Mouse (Mus musculus): ENCODE measurements around the gene Jup.
"Not testable (repeated sequence)": the region's sequence is repeated elsewhere in the genome, so short reads cannot be mapped to it uniquely, and the experiment has no call there.

The Jup gene

DNA sequence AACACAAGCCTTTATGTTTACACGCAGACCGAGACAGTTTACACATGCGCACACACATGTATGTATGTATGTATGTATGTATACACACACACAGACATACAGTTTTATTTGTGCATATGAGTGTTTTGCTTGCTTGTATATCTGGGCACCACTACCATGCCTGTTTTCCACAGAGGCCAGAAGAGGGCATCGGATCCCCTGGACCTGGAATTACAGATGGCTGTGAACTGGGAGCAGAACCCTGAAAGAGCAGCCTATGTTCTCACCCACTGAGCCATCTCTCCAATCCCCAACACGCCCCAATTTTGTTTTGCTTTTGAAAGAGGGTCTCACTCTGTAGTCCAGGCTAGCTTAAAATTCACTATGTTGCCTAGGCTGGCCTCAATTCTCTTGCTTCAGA is 40.2 kb downstream of the Jup start:
- no peak for DNase-seq (ENCODE audit: low spot score in 2 of 2)

DNA sequence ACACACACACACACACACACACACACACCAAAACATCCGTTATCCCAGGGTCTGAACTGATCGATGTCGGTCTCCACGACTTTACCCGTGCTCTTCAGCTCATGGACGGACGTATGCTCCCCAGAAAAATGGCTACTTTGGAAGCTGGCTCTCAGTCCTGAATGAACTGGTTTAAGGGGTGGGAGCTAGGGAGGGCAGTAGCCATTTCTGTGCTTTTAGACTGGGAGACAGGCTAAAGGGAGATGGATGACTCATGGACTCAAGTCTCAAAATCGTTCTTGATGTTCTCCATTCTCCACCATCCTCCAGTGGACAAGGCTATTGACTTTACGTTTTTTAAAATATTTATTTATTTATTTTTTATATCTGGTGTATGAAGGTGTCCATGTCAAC is 40.7 kb downstream of the Jup start:
- DNase-seq (ENCODE audit: low spot score in 2 of 2) = no peak

- peak; percentile 49 to 54 for DNase-seq (ENCODE audit: low spot score in 2 of 2)
Measured at GRCm38 (mm10) chr11:100355972-100356818, 41.4 kb downstream of the Jup start, which contains the start of gene Hap1. Gene Hap1, minus strand, starts transcription at chr11:100356128.

GRCm38 (mm10) chr11:100355151-100355951 is 42.2 kb downstream of the Jup start:
- DNase-seq (ENCODE audit: low spot score in 2 of 2) = peak; percentile 63 to 64

DNA sequence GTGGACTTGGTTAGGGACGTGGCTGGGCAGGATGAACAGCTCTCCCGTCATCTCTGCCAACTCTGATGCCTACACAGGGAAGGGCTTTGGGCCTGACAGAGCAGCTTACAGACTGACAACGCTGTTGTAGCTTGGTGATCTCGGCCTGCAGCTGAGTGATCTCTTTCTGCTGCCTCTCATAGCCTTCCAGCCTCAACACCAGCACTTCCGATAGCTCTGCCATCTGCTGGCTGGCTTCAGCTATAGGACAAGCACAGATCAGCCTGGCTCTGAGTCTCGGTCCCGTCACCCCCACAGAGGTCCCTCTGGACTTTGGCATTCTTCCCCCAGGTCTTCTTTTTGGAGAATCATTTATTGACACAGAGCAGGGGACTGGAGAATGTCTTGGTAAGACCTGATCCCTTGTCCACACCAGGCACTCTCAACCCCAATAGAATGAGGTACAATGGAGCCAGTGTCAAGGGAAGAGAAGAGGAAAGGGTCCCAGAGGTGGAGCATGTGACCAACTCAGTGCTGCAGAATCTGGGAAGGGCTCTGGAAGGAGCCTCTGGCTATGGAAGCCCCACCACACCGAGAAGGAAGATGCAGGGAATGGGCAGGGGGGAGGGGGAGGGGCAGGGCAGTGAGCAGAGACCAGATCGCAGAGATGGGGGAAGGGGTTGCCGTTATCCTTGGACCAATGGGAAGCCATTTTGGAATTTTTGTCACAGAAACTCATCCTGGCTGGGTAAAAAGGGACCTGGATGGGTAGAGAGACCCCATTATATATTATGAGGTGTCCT is 45.3 kb downstream of the Jup start:
- peak in 1 of 2 experiments; percentile 18 for DNase-seq (ENCODE audit: low spot score in 2 of 2)

GRCm38 (mm10) chr11:100344269-100344668 is 53.3 kb downstream of the Jup start:
- DNase-seq (ENCODE audit: low spot score in 2 of 2) = no peak

DNA sequence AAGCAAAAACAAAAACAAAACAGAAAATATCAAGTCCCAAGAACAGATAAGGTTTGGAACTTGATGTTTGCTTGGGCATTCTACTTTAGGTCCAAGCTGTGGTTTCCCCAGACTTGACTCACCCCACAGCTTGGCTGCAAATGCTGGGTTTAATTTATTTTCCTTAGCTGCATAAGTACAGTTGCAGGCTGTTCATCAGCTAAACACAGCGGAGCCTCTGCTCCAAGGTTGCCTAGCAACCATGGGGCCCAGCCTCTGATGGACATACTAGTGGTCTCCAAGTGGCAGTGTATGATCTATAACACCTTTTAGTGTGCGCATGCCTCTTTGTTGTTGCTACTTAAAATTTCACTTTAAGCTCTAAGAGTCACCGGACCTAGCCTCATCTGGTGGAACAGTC is 61.8 kb downstream of the Jup start:
- DNase-seq (ENCODE audit: low spot score in 2 of 2) = no peak

DNA sequence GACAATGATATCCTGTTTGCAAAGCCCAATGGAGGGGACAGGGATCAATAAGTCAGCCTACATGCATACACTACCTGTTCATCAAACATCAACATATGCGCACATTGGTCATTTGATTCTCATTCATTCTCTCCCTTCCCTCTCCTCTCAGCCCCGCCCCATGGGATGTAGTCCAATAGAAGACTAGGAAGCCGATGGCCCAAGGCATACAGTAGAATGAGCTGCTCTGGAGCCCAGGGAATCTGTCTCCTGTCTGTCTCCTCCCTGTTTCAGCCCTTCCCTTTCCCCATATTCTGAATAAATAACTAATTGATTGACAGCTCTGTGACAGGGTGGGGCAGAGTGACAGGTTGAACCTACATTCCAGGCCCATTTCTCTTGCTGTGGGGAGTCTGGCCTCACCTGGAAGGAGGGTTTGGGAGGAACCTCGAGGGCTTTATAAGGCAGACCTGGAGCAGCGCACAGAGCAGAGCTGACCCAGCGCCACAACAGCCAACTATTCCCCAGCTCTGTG is 63.6 kb downstream of the Jup start, which contains the start of gene Gast:
Gene Gast, plus strand, starts transcription at position 464 of the 514 bp plus-strand sequence.
- DNase-seq (ENCODE audit: low spot score in 2 of 2) = no peak

DNA sequence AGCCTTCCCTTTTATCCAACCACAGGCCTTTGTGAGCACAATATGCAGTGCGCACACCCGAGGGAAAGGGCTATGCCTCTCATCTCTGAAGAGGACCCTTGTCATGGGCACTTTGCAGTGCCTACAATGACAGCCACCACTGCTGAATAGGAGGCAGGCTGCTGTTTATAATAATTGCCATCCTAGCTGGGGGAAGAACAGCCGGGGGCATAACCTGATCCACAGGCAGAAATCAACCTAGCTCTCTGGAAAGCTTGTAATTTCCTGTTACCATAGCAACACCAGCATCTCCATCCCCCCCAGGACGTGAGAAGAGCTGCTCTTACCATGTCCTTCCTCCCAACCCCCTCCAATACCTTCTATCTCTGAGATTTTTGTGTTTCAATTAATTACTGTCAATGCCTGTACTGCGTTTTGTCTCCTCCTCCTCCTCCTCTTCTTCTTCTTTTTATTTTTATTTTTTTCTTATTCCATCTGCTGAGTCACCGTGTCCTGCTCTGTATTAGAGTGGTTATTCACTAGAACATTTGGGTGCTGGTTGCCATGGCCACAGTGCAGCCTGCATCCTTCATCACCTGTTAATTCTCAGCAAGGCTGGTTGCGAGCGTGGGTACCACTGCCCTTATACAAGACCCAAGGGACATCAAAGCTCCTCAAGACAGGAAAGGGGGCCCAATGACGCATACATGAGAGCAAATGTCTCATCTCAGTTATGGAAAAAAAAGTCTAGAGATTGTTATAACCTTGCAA is 64.6 kb downstream of the Jup start:
- DNase-seq (ENCODE audit: low spot score in 2 of 2) = no peak

- DNase-seq (ENCODE audit: low spot score in 2 of 2) = not testable (repeated sequence)
Measured at GRCm38 (mm10) chr11:100330816-100331375, 66.7 kb downstream of the Jup start.

- DNase-seq (ENCODE audit: low spot score in 2 of 2) = no peak
Measured at GRCm38 (mm10) chr11:100330235-100330634, 67.3 kb downstream of the Jup start.

DNA sequence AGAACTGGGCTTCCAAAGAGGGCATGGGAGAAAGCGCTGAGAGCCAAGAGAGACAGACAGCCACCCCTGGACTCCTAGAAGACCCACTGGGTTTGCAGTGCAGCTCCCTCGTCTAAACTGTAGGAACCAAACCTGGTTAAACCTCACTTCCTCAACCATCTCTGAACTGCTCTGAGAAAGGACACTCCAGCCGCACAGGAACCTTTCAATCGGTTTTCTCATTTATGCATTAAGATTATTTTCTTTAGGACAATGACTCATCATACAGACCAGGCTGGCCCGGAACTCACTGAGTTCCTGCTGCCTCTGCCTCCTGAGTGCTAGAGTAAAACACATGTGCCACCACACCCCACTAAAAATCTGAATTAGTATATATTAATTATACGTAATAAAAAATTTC is 69.8 kb downstream of the Jup start:
- no peak for DNase-seq (ENCODE audit: low spot score in 2 of 2)

DNA sequence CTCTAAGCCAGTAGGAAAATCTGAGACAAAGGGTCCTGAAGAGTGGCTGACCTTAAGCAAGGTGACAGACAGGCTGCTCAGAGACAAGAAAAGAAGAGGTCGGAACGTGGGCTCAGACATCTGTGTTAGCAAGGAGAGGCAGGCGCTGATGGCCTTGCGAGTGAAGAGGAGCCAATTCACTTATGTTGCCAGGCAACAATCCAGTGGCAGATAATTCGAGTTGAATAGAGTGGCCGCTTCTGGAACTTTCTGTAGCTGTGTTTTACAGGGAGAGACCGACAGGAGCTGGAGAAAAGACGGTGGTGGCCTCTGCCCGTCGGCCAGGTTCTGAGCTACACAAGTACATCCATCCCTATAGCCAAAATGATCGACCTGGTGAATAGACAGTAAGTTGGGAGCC is 70.2 kb downstream of the Jup start:
- no peak for DNase-seq (ENCODE audit: low spot score in 2 of 2)

GRCm38 (mm10) chr11:100325062-100325629 is 72.4 kb downstream of the Jup start:
- no peak for DNase-seq (ENCODE audit: low spot score in 2 of 2)

DNA sequence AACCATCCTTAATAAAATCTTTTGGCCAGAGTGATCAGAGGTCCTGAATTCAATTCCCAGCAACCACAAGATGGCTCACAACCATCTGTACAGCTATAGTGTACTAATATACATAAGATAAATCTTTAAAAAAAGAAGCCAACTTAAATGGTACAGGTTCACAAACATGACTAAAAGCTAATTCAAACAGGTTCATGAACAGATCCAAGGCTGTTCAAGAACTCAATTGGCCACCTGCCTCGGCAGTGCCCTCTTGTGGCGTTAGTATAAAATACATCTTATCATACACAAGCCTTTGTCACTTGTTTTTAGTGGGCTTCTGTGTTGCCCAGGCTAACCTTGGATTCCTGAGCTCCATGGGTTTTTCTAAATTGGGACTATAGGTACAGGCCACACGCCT is 74.0 kb downstream of the Jup start:
- peak; percentile 40 to 66 for DNase-seq (ENCODE audit: low spot score in 2 of 2)

- DNase-seq (ENCODE audit: low spot score in 2 of 2) = no peak
Measured at GRCm38 (mm10) chr11:100322591-100323258, 74.8 kb downstream of the Jup start.

GRCm38 (mm10) chr11:100321479-100322305 is 75.9 kb downstream of the Jup start:
- not testable (repeated sequence) for DNase-seq (ENCODE audit: low spot score in 2 of 2)

DNA sequence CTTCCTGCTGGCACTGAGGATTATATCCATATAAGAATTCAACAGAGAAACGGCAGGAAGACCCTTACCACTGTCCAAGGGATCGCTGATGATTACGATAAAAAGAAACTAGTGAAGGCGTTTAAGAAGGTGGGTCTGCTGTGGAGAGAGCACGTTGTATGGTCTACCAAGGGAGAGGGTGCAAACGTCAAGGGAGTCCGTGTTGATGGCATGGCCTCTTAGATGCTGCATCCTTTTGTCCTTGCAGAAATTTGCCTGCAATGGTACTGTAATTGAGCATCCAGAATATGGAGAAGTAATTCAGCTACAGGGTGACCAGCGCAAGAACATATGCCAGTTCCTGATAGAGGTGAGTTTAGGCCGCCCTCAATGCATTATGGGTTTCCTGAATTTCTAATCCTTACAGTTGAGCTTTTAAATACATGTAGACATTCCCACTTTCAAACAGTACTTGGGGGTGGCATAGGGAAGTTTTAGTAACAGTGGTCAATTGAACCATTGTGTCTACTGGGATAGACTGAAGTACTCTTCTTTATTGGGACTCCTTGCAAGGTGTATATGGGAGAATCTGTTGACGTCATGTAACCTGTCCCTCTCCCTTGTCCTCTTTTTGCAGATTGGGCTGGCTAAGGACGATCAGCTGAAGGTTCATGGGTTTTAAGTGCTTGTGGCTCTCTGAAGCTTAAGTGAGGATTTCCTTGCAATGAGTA is 76.7 kb downstream of the Jup start:
- DNase-seq (ENCODE audit: low spot score in 2 of 2) = not testable (repeated sequence)
